Mouse (Mus musculus): ENCODE measurements around the gene Rnf214.
"Not testable (repeated sequence)": the region's sequence is repeated elsewhere in the genome, so short reads cannot be mapped to it uniquely, and the experiment has no call there.

Rnf214 gene

GRCm38 (mm10) chr9:45850528-45851155 is 56.1 kb downstream of the Rnf214 start:
- DNase-seq (ENCODE audit: low read depth, low spot score): no peak

- DNase-seq (ENCODE audit: low read depth, low spot score): peak; percentile 63
Measured at GRCm38 (mm10) chr9:45849528-45850408, 56.9 kb downstream of the Rnf214 start.

GRCm38 (mm10) chr9:45846891-45847460 is 59.7 kb downstream of the Rnf214 start:
- DNase-seq (ENCODE audit: low read depth, low spot score): no peak

- not testable (repeated sequence) for DNase-seq (ENCODE audit: low read depth, low spot score)
Measured at GRCm38 (mm10) chr9:45846176-45846575, 60.5 kb downstream of the Rnf214 start.

GRCm38 (mm10) chr9:45845541-45845940 is 61.2 kb downstream of the Rnf214 start:
- DNase-seq (ENCODE audit: low read depth, low spot score): no peak

GRCm38 (mm10) chr9:45843780-45844179 is 62.9 kb downstream of the Rnf214 start:
- DNase-seq (ENCODE audit: low read depth, low spot score): no peak

GRCm38 (mm10) chr9:45843007-45843406 is 63.7 kb downstream of the Rnf214 start:
- peak; percentile 65 for DNase-seq (ENCODE audit: low read depth, low spot score)

GRCm38 (mm10) chr9:45841458-45841857 is 65.3 kb downstream of the Rnf214 start:
- peak; percentile 58 for DNase-seq (ENCODE audit: low read depth, low spot score)

- DNase-seq (ENCODE audit: low read depth, low spot score): peak; percentile 79
Measured at GRCm38 (mm10) chr9:45840331-45840730, 66.4 kb downstream of the Rnf214 start.

- DNase-seq (ENCODE audit: low read depth, low spot score): no peak
Measured at GRCm38 (mm10) chr9:45839982-45840300, 66.8 kb downstream of the Rnf214 start.

- peak; percentile 63 for DNase-seq (ENCODE audit: low read depth, low spot score)
Measured at GRCm38 (mm10) chr9:45839139-45839981, 67.4 kb downstream of the Rnf214 start.

GRCm38 (mm10) chr9:45838434-45839138 is 68.1 kb downstream of the Rnf214 start, which contains the start of gene Bace1:
Gene Bace1 (plus strand): TSS chr9:45838580.
- peak; percentile 86 for DNase-seq (ENCODE audit: low read depth, low spot score)

- no peak for DNase-seq (ENCODE audit: low read depth, low spot score)
Measured at GRCm38 (mm10) chr9:45838069-45838433, 68.7 kb downstream of the Rnf214 start.

GRCm38 (mm10) chr9:45833461-45833860 is 73.2 kb downstream of the Rnf214 start:
- DNase-seq (ENCODE audit: low read depth, low spot score): no peak

- DNase-seq (ENCODE audit: low read depth, low spot score): no peak
Measured at GRCm38 (mm10) chr9:45832898-45833297, 73.8 kb downstream of the Rnf214 start.

GRCm38 (mm10) chr9:45829107-45829506 is 77.6 kb downstream of the Rnf214 start:
- DNase-seq (ENCODE audit: low read depth, low spot score): no peak

GRCm38 (mm10) chr9:45828291-45828963 is 78.3 kb downstream of the Rnf214 start, which contains the start of gene Cep164:
Gene Cep164 (minus strand): TSS chr9:45828691.
- DNase-seq (ENCODE audit: low read depth, low spot score): peak; percentile 83

- no peak for DNase-seq (ENCODE audit: low read depth, low spot score)
Measured at GRCm38 (mm10) chr9:45827663-45828290, 78.9 kb downstream of the Rnf214 start.

GRCm38 (mm10) chr9:45818406-45819011 is 88.2 kb downstream of the Rnf214 start:
- DNase-seq (ENCODE audit: low read depth, low spot score): no peak

- DNase-seq (ENCODE audit: low read depth, low spot score): no peak
Measured at GRCm38 (mm10) chr9:45815525-45815924, 91.2 kb downstream of the Rnf214 start.
